Mouse (Mus musculus) embryonic fibroblast, embryonic 13.5 days (primary cell): ENCODE measurements around the gene Nubpl.

Experiments used
- CTCF ChIP-seq: IDR thresholded peaks from 2 replicates; pipeline ENCODE4 v1.5.1; 2011; ENCODE audit warnings: mild to moderate bottlenecking, control low read depth, low read length, moderate library complexity, borderline replicate concordance; ENCODE audit not compliant: insufficient read depth
- POLR2A ChIP-seq: IDR thresholded peaks from 2 replicates; pipeline ENCODE4 v1.6.1; 2011; ENCODE audit warnings: low read depth, mild to moderate bottlenecking, control low read depth, low read length, moderate library complexity

DNA sequence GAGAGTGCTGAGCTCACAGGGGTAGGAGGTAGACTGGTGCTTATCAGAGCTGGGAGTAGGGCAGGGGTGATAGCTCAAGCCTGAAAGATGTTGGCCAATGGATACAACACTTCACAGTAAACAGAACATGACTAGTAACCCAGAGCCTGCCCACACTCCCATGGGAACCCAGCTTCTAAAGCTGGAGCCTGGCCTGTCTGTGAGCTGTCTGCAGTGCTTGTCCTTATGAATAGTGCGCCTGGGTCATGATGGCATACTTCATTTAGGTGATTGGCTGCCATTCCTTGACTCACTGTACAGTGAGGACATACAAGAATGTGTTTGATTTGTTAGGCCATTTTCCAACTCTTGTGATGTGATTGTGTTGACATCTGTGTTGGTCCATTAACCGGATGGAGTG, 200.5 kb downstream of the Nubpl start:
- no peak for TF ChIP-seq CTCF
- TF ChIP-seq POLR2A = no peak
